12 mouse cellular contexts compared by ENCODE assay signal in the genomic region with DNA sequence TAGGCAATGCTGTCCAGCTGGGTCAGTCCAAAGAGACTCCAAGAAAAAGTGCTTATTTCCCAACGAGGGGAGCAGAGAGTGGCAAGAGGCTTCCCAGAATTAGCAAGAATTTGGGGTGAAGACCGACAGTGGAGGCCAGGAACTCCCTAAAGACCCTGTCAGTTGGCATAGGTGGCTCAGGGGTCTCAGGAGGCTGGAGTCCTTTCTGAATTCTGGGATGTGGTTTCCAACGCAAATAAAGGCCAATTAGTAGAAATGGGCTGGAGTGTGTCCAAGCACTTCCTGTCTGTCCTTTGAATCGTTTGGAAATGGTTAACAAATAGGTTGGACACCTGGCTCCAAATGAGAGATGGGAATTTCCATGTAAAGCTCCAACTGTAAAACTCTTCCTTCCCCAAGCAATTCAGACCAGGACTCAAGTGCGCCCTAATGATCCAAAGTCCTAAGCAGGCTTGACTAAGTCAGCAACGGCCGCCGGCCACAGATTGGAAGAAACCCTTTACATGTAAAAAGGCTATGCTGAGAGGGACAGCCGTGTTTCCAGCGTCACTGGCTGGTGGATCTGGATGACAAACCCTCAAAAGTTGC. TPM values are rescaled to one million over a fixed set of nuclear protein-coding genes. Genes with fewer than 3 reads are reported as not detected.
DNase-seq lines count a peak whose midpoint lies in the region; ATAC-seq and TF ChIP-seq lines count a peak whose summit lies in the region.
"Had no signal": no experiment of that assay in that cellular context is flagged by ENCODE, and none has a peak within 500 bp of the region (broad histone marks: within the 10 kb centered on the region; RNA-seq: fewer than 3 reads in every experiment).

No protein-coding gene starts in this region.

- H3K4me2 ChIP-seq in kidney, embryonic 14.5 days (replicated peaks; ENCODE audit: low read depth, low read length): no peak overlapping the region
- peak overlapping the region; percentile 17; the same call in 1 of the 2 replicates for H3K4me2 ChIP-seq in stomach, embryonic 15.5 days
- H3K4me2 ChIP-seq: embryonic facial prominence, embryonic 12.5 days; hindbrain, embryonic 13.5 days; limb, embryonic 12.5 days had no signal

- H3K27me3 ChIP-seq in megakaryocyte, embryonic 14.5 days (replicated peaks): no peaks in the 10 kb centered on the region
- H3K27me3 ChIP-seq in kidney, embryonic 14.5 days (ENCODE audit: control insufficient read depth, insufficient read depth, low read length): no peaks in the 10 kb centered on the region
- H3K27me3 ChIP-seq in stomach, embryonic 15.5 days (replicated peaks): no peaks in the 10 kb centered on the region
- H3K27me3 ChIP-seq: embryonic facial prominence, embryonic 12.5 days; hindbrain, embryonic 13.5 days; limb, embryonic 12.5 days had no signal

- H3K36me3 ChIP-seq in megakaryocyte, embryonic 14.5 days (replicated peaks; ENCODE audit: low read length): peaks cover 26% of the 10 kb centered on the region
- no peaks in the 10 kb centered on the region for H3K36me3 ChIP-seq in kidney, embryonic 14.5 days (ENCODE audit: control insufficient read depth, insufficient read depth, low read length)
- no peaks in the 10 kb centered on the region for H3K36me3 ChIP-seq in stomach, embryonic 15.5 days
- H3K36me3 ChIP-seq: embryonic facial prominence, embryonic 12.5 days; limb, embryonic 12.5 days had no signal

- H3K4me1 ChIP-seq in megakaryocyte, embryonic 14.5 days: peaks cover 81% of the 10 kb centered on the region
- H3K4me1 ChIP-seq in kidney, embryonic 14.5 days (ENCODE audit: control insufficient read depth, insufficient read depth, low read length): peaks cover 22% of the 10 kb centered on the region
- peaks cover 32% of the 10 kb centered on the region for H3K4me1 ChIP-seq in stomach, embryonic 15.5 days

- no peak for TF ChIP-seq CTCF in gastrocnemius, adult 2 months (IDR thresholded peaks at IDR 0.05)

- no peak overlapping the region for H3K9ac ChIP-seq in kidney, embryonic 14.5 days (ENCODE audit: low read depth, low read length)
- H3K9ac ChIP-seq in stomach, embryonic 15.5 days: no peak overlapping the region
- H3K9ac ChIP-seq: embryonic facial prominence, embryonic 12.5 days; hindbrain, embryonic 13.5 days; limb, embryonic 12.5 days had no signal

- intact Hi-C loops in gastrocnemius, adult 2 months (cut with DNase I): no loop called here

- peak overlapping the region; percentile 94 for H3K27ac ChIP-seq in gastrocnemius, adult 2 months
- peak overlapping the region; percentile 60; the same call in 1 of the 2 replicates for H3K27ac ChIP-seq in kidney, embryonic 14.5 days (ENCODE audit: low read depth, low read length)
- peak overlapping the region; percentile 89 for H3K27ac ChIP-seq in stomach, embryonic 15.5 days
- H3K27ac ChIP-seq: hindbrain, embryonic 13.5 days; limb, embryonic 12.5 days had no signal

- H3K9me3 ChIP-seq in megakaryocyte, embryonic 14.5 days: no peaks in the 10 kb centered on the region
- H3K9me3 ChIP-seq in kidney, embryonic 14.5 days (ENCODE audit: control insufficient read depth, low read length): no peaks in the 10 kb centered on the region
- no peaks in the 10 kb centered on the region for H3K9me3 ChIP-seq in stomach, embryonic 15.5 days
- H3K9me3 ChIP-seq: embryonic facial prominence, embryonic 12.5 days; hindbrain, embryonic 13.5 days; limb, embryonic 12.5 days had no signal

- ATAC-seq in megakaryocyte, adult 5-6 weeks (ENCODE audit: poor library complexity, severe bottlenecking): no peak
- no peak for ATAC-seq in kidney, embryonic 14.5 days (ENCODE audit: low FRiP score, low TSS enrichment)
- no peak for ATAC-seq in stomach, embryonic 15.5 days (ENCODE audit: insufficient read depth, low FRiP score, low read depth)

- 71% methylated on average over 10 of the region's 10 CpGs for WGBS in kidney, embryonic 14.5 days
- WGBS in stomach, embryonic 15.5 days: 66% methylated on average over 10 of the region's 10 CpGs

- no peak overlapping the region for H3K4me3 ChIP-seq in gastrocnemius, adult 2 months
- peak overlapping the region; percentile 23 for H3K4me3 ChIP-seq in megakaryocyte, embryonic 14.5 days (replicated peaks)
- no peak overlapping the region for H3K4me3 ChIP-seq in kidney, embryonic 14.5 days (ENCODE audit: low read length)
- no peak overlapping the region for H3K4me3 ChIP-seq in stomach, embryonic 15.5 days (replicated peaks)
- H3K4me3 ChIP-seq: embryonic facial prominence, embryonic 12.5 days; hindbrain, embryonic 13.5 days; limb, embryonic 12.5 days had no signal

- DNase-seq in gastrocnemius, adult 2 months: no peak
- no peak for DNase-seq in gastrocnemius, adult 8-10 months (ENCODE audit: low spot score in 2 of 2)
- DNase-seq in urinary bladder, adult 18-20 months (ENCODE audit: low spot score in 2 of 2): no peak
- no peak for DNase-seq in layer of hippocampus, postnatal 14 days (ENCODE audit: low spot score in 2 of 2)
- DNase-seq: right cerebral cortex, postnatal 4 days had no signal

RNA-seq across cellular contexts. Expression of a gene that starts 35.0 kb away (rescaled TPM):
- total RNA-seq in gastrocnemius, adult 2 months (2021): 1 to 10 TPM; 6.9 to 8.5 TPM
- total RNA-seq in gastrocnemius, adult 8-10 months (2022): 1 to 10 TPM; 6.3 to 7.1 (median 6.7) TPM
- polyA plus RNA-seq in megakaryocyte, embryonic 14.5 days (2012; ENCODE audit: insufficient read depth, low replicate concordance): 0.32 TPM in 1 of 2 replicates, not detected in the other
- 7.8 and 9.6 TPM in 2 replicates for total RNA-seq in megakaryocyte, adult 5-6 weeks (2015)
- 5.4 and 5.5 TPM in 2 replicates for total RNA-seq in megakaryocyte, adult 5-6 weeks (2017)
- 11.3 and 13.4 TPM in 2 replicates for polyA plus RNA-seq in kidney, embryonic 14.5 days (2014; fragmentation: Nextera tagmentation; extraction: Ambion mirVana)
- 11.9 and 12.9 TPM in 2 replicates for polyA plus RNA-seq in stomach, embryonic 15.5 days (2015; fragmentation: Nextera tagmentation; extraction: Ambion mirVana)
- total RNA-seq in layer of hippocampus, postnatal 14 days (2021): 1 to 10 TPM; 7.0 to 9.2 TPM

RNA-seq across cellular contexts. Expression of a gene that starts 35.2 kb away (rescaled TPM):
- total RNA-seq in gastrocnemius, adult 2 months (2021): 10 to 100 TPM; 21.1 to 22.3 TPM
- total RNA-seq in gastrocnemius, adult 8-10 months (2022): 10 to 100 TPM; 17.3 to 27.4 (median 20.1) TPM
- 5.3 TPM in 1 of 2 replicates, not detected in the other for polyA plus RNA-seq in megakaryocyte, embryonic 14.5 days (2012; ENCODE audit: insufficient read depth, low replicate concordance)
- total RNA-seq in megakaryocyte, adult 5-6 weeks (2015): 30.4 and 38.4 TPM in 2 replicates
- total RNA-seq in megakaryocyte, adult 5-6 weeks (2017): 29.9 and 35.4 TPM in 2 replicates
- polyA plus RNA-seq in kidney, embryonic 14.5 days (2014; fragmentation: Nextera tagmentation; extraction: Ambion mirVana): 46.0 and 56.1 TPM in 2 replicates
- 53.7 and 62.2 TPM in 2 replicates for polyA plus RNA-seq in stomach, embryonic 15.5 days (2015; fragmentation: Nextera tagmentation; extraction: Ambion mirVana)
- total RNA-seq in layer of hippocampus, postnatal 14 days (2021): 10 to 100 TPM; 45.2 to 46.3 TPM
